In genomic region chr2:118727911-118728310, GRCm38 (mm10) we compare ENCODE assay signal across 13 mouse cellular contexts. TPM values are rescaled to one million over a fixed set of nuclear protein-coding genes. Genes with fewer than 3 reads are reported as not detected.
DNase-seq lines count a peak whose midpoint lies in the region; TF ChIP-seq lines count a peak whose summit lies in the region.
"Had no signal": no experiment of that assay in that cellular context is flagged by ENCODE, and none has a peak within 500 bp of the region (broad histone marks: within the 10 kb centered on the region; RNA-seq: fewer than 3 reads in every experiment).

No protein-coding gene starts in this region.

- peaks cover 15% of the 10 kb centered on the region; the same call in 1 of the 2 replicates for H3K79me2 ChIP-seq in macrophage (ENCODE audit: inconsistent target)

- peak overlapping the region; percentile 13; the same call in 1 of the 2 replicates for H3K4me3 ChIP-seq in gastrocnemius, adult 2 months
- peak overlapping the region; percentile 55 for H3K4me3 ChIP-seq in lung, adult 2 months (replicated peaks; ENCODE audit: extremely low read depth, low read depth, low read length)
- H3K4me3 ChIP-seq in limb, embryonic 10.5 days, result peak overlapping the region; percentile 16; the same call in 1 of the 2 replicates
- peak overlapping the region; percentile 59 for H3K4me3 ChIP-seq in macrophage (ENCODE audit: inconsistent target)
- H3K4me3 ChIP-seq: erythroblast, embryonic 14.5 days; left cerebral cortex, adult 2 months had no signal

- H3K36me3 ChIP-seq in limb, embryonic 10.5 days, result no peaks in the 10 kb centered on the region
- peaks cover 17% of the 10 kb centered on the region; the same call in 1 of the 2 replicates for H3K36me3 ChIP-seq in macrophage (ENCODE audit: inconsistent target)

- no peaks in the 10 kb centered on the region for H3K9me3 ChIP-seq in limb, embryonic 10.5 days (replicated peaks)

- intact Hi-C loops in gastrocnemius, adult 2 months (cut with DNase I), result no loop called here

- H3K27me3 ChIP-seq in limb, embryonic 10.5 days (ENCODE audit: low read depth, poor library complexity, severe bottlenecking), result peaks cover 82% of the 10 kb centered on the region

- H3K27ac ChIP-seq in gastrocnemius, adult 2 months, result no peak overlapping the region
- H3K27ac ChIP-seq in limb, embryonic 10.5 days, result peak overlapping the region; percentile 56; the same call in 1 of the 2 replicates
- peak overlapping the region; percentile 87 for H3K27ac ChIP-seq in macrophage
- H3K27ac ChIP-seq: left cerebral cortex, adult 2 months had no signal

- DNase-seq in gastrocnemius, adult 2 months, result peak; percentile 4
- no peak for DNase-seq in gastrocnemius, postnatal 10 days
- no peak for DNase-seq in lung, adult 2 months
- DNase-seq in lung, postnatal 25 days (ENCODE audit: low spot score), result no peak
- no peak for DNase-seq in limb, embryonic 10.5 days (ENCODE audit: low spot score)
- no peak for DNase-seq in frontal cortex, postnatal 25 days (ENCODE audit: low spot score in 2 of 2)
- no peak for DNase-seq in cerebellum, postnatal 36 days
- DNase-seq: cerebellum, adult 11-12 months; heart, postnatal 4 days; right cerebral cortex, postnatal 4 days had no signal

- no peak for TF ChIP-seq POLR2A in lung, adult 2 months (IDR thresholded peaks at IDR 0.05; ENCODE audit: borderline replicate concordance, extremely low read depth, low read depth, low read length)

- WGBS in lung, adult 2 months, result 16% methylated on average over 9 of the region's 9 CpGs
- 18% methylated on average over 9 of the region's 9 CpGs for WGBS in limb, embryonic 10.5 days
- WGBS in macrophage (ENCODE audit: missing documents), result 6% methylated on average over 9 of the region's 9 CpGs

- no peak for TF ChIP-seq CTCF in gastrocnemius, adult 2 months (IDR thresholded peaks at IDR 0.05)
- TF ChIP-seq CTCF in lung, adult 2 months (IDR thresholded peaks at IDR 0.05; ENCODE audit: insufficient read depth, low read length), result no peak

- peaks cover 6% of the 10 kb centered on the region for H3K4me1 ChIP-seq in lung, adult 2 months (ENCODE audit: control insufficient read depth, insufficient read depth, low read length)
- peaks cover 19% of the 10 kb centered on the region for H3K4me1 ChIP-seq in limb, embryonic 10.5 days

RNA-seq across cellular contexts. Expression of gene Plcb2, which starts 0.3 kb away (rescaled TPM):
- under 1 TPM; 0.11 to 0.43 TPM for total RNA-seq in gastrocnemius, adult 2 months (2021)
- total RNA-seq in gastrocnemius, postnatal 10 days (2021), result 1 to 10 TPM in 1 of 2 experiments, under 1 TPM in 1; 0.40 to 1.1 TPM
- 11.8 and 15.2 TPM in 2 replicates for polyA plus RNA-seq in lung, adult 2 months (2012; rRNA removed)
- 0.28 and 0.36 TPM in 2 replicates for polyA plus RNA-seq in limb, embryonic 10.5 days (2016; fragmentation: Nextera tagmentation; extraction: Ambion mirVana)
- total RNA-seq in macrophage (2018; cell fraction: chromatin; rRNA removed), result 100 to 1,000 TPM in 15 of 26 experiments, 10 to 100 TPM in 11; 17.9 to 154 (median 104) TPM
- 10 to 100 TPM; 10.9 to 22.0 (median 15.2) TPM for total RNA-seq in macrophage (2018; cell fraction: cytosol; rRNA removed)
- total RNA-seq in macrophage (2018; cell fraction: nucleus; rRNA removed), result 10 to 100 TPM; 21.3 to 97.0 (median 53.3) TPM
- polyA plus RNA-seq in macrophage (2018), result 9.8 to 23.1 TPM (median 22.2 TPM) in 3 replicates

RNA-seq across cellular contexts. Expression of gene Inafm2, which starts 17.6 kb away (rescaled TPM):
- 1 to 10 TPM; 5.2 to 5.8 TPM for total RNA-seq in gastrocnemius, adult 2 months (2021)
- total RNA-seq in gastrocnemius, postnatal 10 days (2021), result 1 to 10 TPM; 6.0 to 8.6 TPM
- polyA plus RNA-seq in lung, adult 2 months (2012; rRNA removed), result 18.1 and 23.5 TPM in 2 replicates
- polyA plus RNA-seq in limb, embryonic 10.5 days (2016; fragmentation: Nextera tagmentation; extraction: Ambion mirVana), result 16.1 and 16.3 TPM in 2 replicates
- total RNA-seq in macrophage (2018; cell fraction: chromatin; rRNA removed), result 1 to 10 TPM in 19 of 26 experiments, under 1 TPM in 7; 0.61 to 6.5 (median 2.3) TPM
- total RNA-seq in macrophage (2018; cell fraction: cytosol; rRNA removed), result 10 to 100 TPM in 10 of 26 experiments, 1 to 10 TPM in 16; 5.9 to 13.4 (median 9.3) TPM
- total RNA-seq in macrophage (2018; cell fraction: nucleus; rRNA removed), result 10 to 100 TPM in 5 of 26 experiments, 1 to 10 TPM in 21; 2.3 to 14.3 (median 5.9) TPM
- polyA plus RNA-seq in macrophage (2018), result 5.4 to 9.2 TPM (median 8.2 TPM) in 3 replicates

RNA-seq across cellular contexts. Expression of gene Ankrd63, which starts 24.1 kb away (rescaled TPM):
- total RNA-seq in gastrocnemius, adult 2 months (2021), result under 1 TPM in 1 of 2 experiments, not detected in 1; 0.06 TPM
- under 1 TPM in 1 of 2 experiments, not detected in 1; 0.09 TPM for total RNA-seq in gastrocnemius, postnatal 10 days (2021)
- polyA plus RNA-seq in lung, adult 2 months (2012; rRNA removed), result 5.0 and 5.4 TPM in 2 replicates
- polyA plus RNA-seq in limb, embryonic 10.5 days (2016; fragmentation: Nextera tagmentation; extraction: Ambion mirVana), result not detected in 2 replicates
- total RNA-seq in macrophage (2018; cell fraction: chromatin; rRNA removed), result under 1 TPM in 5 of 26 experiments, not detected in 21; 0.13 to 0.36 (median 0.25) TPM
- under 1 TPM in 2 of 26 experiments, not detected in 24; 0.03 TPM for total RNA-seq in macrophage (2018; cell fraction: cytosol; rRNA removed)
- under 1 TPM in 2 of 26 experiments, not detected in 24; 0.10 to 0.18 TPM for total RNA-seq in macrophage (2018; cell fraction: nucleus; rRNA removed)
- polyA plus RNA-seq in macrophage (2018), result not detected in 3 replicates
- polyA plus RNA-seq: erythroblast, embryonic 14.5 days had no signal

RNA-seq across cellular contexts. Expression of gene Ccdc9b, which starts 34.5 kb away (rescaled TPM):
- total RNA-seq in gastrocnemius, adult 2 months (2021), result 10 to 100 TPM; 14.6 to 20.8 TPM
- 1 to 10 TPM; 5.7 to 8.5 TPM for total RNA-seq in gastrocnemius, postnatal 10 days (2021)
- 20.8 and 27.6 TPM in 2 replicates for polyA plus RNA-seq in lung, adult 2 months (2012; rRNA removed)
- 0.05 and 0.08 TPM in 2 replicates for polyA plus RNA-seq in limb, embryonic 10.5 days (2016; fragmentation: Nextera tagmentation; extraction: Ambion mirVana)
- 1 to 10 TPM in 17 of 26 experiments, under 1 TPM in 8, not detected in 1; 0.16 to 3.1 (median 1.5) TPM for total RNA-seq in macrophage (2018; cell fraction: chromatin; rRNA removed)
- under 1 TPM; 0.05 to 0.29 (median 0.15) TPM for total RNA-seq in macrophage (2018; cell fraction: cytosol; rRNA removed)
- 1 to 10 TPM in 6 of 26 experiments, under 1 TPM in 18, not detected in 2; 0.12 to 1.7 (median 0.61) TPM for total RNA-seq in macrophage (2018; cell fraction: nucleus; rRNA removed)
- polyA plus RNA-seq in macrophage (2018), result 0.11 to 0.33 TPM (median 0.20 TPM) in 3 replicates
- polyA plus RNA-seq: erythroblast, embryonic 14.5 days had no signal

RNA-seq across cellular contexts. Expression of gene Phgr1, which starts 44.7 kb away (rescaled TPM):
- total RNA-seq in gastrocnemius, adult 2 months (2021), result not detected
- total RNA-seq in gastrocnemius, postnatal 10 days (2021), result not detected
- 2.2 and 70.4 TPM in 2 replicates for polyA plus RNA-seq in lung, adult 2 months (2012; rRNA removed)
- polyA plus RNA-seq in limb, embryonic 10.5 days (2016; fragmentation: Nextera tagmentation; extraction: Ambion mirVana), result not detected in 2 replicates
- total RNA-seq in macrophage (2018; cell fraction: chromatin; rRNA removed), result not detected
- not detected for total RNA-seq in macrophage (2018; cell fraction: cytosol; rRNA removed)
- not detected for total RNA-seq in macrophage (2018; cell fraction: nucleus; rRNA removed)
- polyA plus RNA-seq in macrophage (2018), result not detected in 3 replicates
- total RNA-seq: heart, postnatal 4 days; left cerebral cortex, adult 2 months had no signal
- polyA plus RNA-seq: erythroblast, embryonic 14.5 days had no signal
